Mouse (Mus musculus) testis, adult 2 months (tissue): ENCODE measurements around the gene Rps9.

ENCODE experiments used
- CTCF ChIP-seq: fragments of 200-500 bp; IDR thresholded peaks from 2 replicates; pipeline ENCODE4 v1.5.1; 2012; ENCODE audit warnings: low read depth, mild to moderate bottlenecking, inconsistent platforms, low read length, moderate library complexity; ENCODE audit not compliant: control insufficient read depth, insufficient read depth, insufficient replicate concordance
- POLR2A ChIP-seq: fragments of 200-500 bp; IDR thresholded peaks from 2 replicates; pipeline ENCODE4 v1.6.1; 2012; ENCODE audit warnings: low read depth, mild to moderate bottlenecking, inconsistent platforms, low read length, moderate library complexity; ENCODE audit not compliant: control insufficient read depth

DNA sequence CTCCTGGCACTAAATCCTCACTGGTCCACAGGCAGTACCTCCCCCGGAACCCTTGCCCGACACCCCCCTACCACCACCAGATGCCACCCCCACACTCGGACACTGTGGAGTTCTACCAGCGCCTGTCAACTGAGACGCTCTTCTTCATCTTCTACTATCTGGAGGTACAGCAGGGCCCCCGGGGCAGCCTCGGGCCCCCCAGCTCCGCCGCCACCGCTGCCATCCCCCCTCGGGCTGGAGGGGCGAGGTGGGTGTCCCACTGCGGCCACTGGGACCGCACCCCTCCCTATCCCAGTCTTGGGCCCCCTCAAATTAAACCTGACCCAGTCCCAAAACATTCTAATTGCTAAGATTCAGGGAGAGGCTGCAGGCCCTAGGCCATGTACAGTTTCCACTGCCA is 45.2 kb upstream of the Rps9 start:
- TF ChIP-seq CTCF (no peak), POLR2A (no peak)
